Mouse (Mus musculus) thymus, adult 2 months (tissue): ENCODE measurements around the gene Ctbp1.

ENCODE experiments used
- CTCF ChIP-seq: fragments of 200-500 bp; IDR thresholded peaks from 2 replicates; pipeline ENCODE4 v1.5.1; 2012; ENCODE audit warnings: mild to moderate bottlenecking, control low read depth, low read length, moderate library complexity, borderline replicate concordance; ENCODE audit not compliant: control insufficient read depth, poor library complexity, insufficient read depth; ENCODE audit errors: extremely low read depth
- POLR2A ChIP-seq: fragments of 200-500 bp; IDR thresholded peaks from 2 replicates; pipeline ENCODE4 v1.6.1; 2012; ENCODE audit warnings: mild to moderate bottlenecking, low read length, control low read depth, moderate library complexity; ENCODE audit not compliant: control insufficient read depth, poor library complexity, insufficient read depth; ENCODE audit errors: extremely low read depth

GRCm38 (mm10) chr5:33273777-33274084 is 1.1 kb downstream of the Ctbp1 start:
- no peak for TF ChIP-seq CTCF
- TF ChIP-seq POLR2A, result no peak; the same call in 1 of the 2 replicates
